Mouse (Mus musculus) kidney, postnatal 14 days (tissue): Measurements from ENCODE around the gene Gnb5.

Source experiments
- DNase-seq: peaks from one replicate; pipeline ENCODE4 v3.0.0; 2022; ENCODE audit warnings: mixed read lengths

The Gnb5 gene

GRCm38 (mm10) chr9:75306126-75306898 is at the start of gene Gnb5:
Gene Gnb5 (plus strand): TSS chr9:75306288.
- DNase-seq: no peak

GRCm38 (mm10) chr9:75258792-75259191 is 47.3 kb upstream of the Gnb5 start:
- no peak for DNase-seq

- no peak for DNase-seq
Measured at GRCm38 (mm10) chr9:75259656-75260055, 46.4 kb upstream of the Gnb5 start.

- DNase-seq: no peak
Measured at GRCm38 (mm10) chr9:75261332-75261872, 44.7 kb upstream of the Gnb5 start.

GRCm38 (mm10) chr9:75262235-75262826 is 43.8 kb upstream of the Gnb5 start:
- no peak for DNase-seq

- DNase-seq: no peak
Measured at GRCm38 (mm10) chr9:75264008-75264718, 41.9 kb upstream of the Gnb5 start.

- DNase-seq: no peak
Measured at GRCm38 (mm10) chr9:75267147-75267546, 38.9 kb upstream of the Gnb5 start.

GRCm38 (mm10) chr9:75270382-75270781 is 35.7 kb upstream of the Gnb5 start:
- DNase-seq: no peak

GRCm38 (mm10) chr9:75271539-75271938 is 34.5 kb upstream of the Gnb5 start:
- no peak for DNase-seq

GRCm38 (mm10) chr9:75273646-75274045 is 32.4 kb upstream of the Gnb5 start:
- DNase-seq: no peak

- no peak for DNase-seq
Measured at GRCm38 (mm10) chr9:75274486-75274885, 31.6 kb upstream of the Gnb5 start.

GRCm38 (mm10) chr9:75275051-75275450 is 31.0 kb upstream of the Gnb5 start:
- no peak for DNase-seq

GRCm38 (mm10) chr9:75280814-75281213 is 25.3 kb upstream of the Gnb5 start:
- peak; percentile 58 for DNase-seq

- DNase-seq: no peak
Measured at GRCm38 (mm10) chr9:75282179-75282578, 23.9 kb upstream of the Gnb5 start.

GRCm38 (mm10) chr9:75282830-75283229 is 23.3 kb upstream of the Gnb5 start:
- DNase-seq: peak; percentile 50

GRCm38 (mm10) chr9:75283636-75284035 is 22.5 kb upstream of the Gnb5 start:
- DNase-seq: no peak

- DNase-seq: no peak
Measured at GRCm38 (mm10) chr9:75285363-75285762, 20.7 kb upstream of the Gnb5 start.

GRCm38 (mm10) chr9:75287636-75288035 is 18.5 kb upstream of the Gnb5 start:
- no peak for DNase-seq

GRCm38 (mm10) chr9:75289545-75289944 is 16.5 kb upstream of the Gnb5 start:
- peak; percentile 28 for DNase-seq

- DNase-seq: no peak
Measured at GRCm38 (mm10) chr9:75299342-75299741, 6.7 kb upstream of the Gnb5 start.

- no peak for DNase-seq
Measured at GRCm38 (mm10) chr9:75303033-75303432, 3.1 kb upstream of the Gnb5 start.

- no peak for DNase-seq
Measured at GRCm38 (mm10) chr9:75303701-75304261, 2.3 kb upstream of the Gnb5 start.

GRCm38 (mm10) chr9:75304286-75304685 is 1.8 kb upstream of the Gnb5 start:
- DNase-seq: no peak
